Mouse (Mus musculus): Measurements from ENCODE around the gene Ly75. TPM values are rescaled to one million over a fixed set of nuclear protein-coding genes. Genes with fewer than 3 reads are reported as not detected.
A peak's percentile ranks its signal among the peaks of the same experiment; 100 is the strongest.

Gene Ly75
- polyA plus RNA-seq, 1 experiment from 2014 or later, result 0.52 TPM

- no peak overlapping the region for H3K4me3 ChIP-seq
- no peaks in the 10 kb centered on the region for H3K36me3 ChIP-seq
- 83% methylated on average over 4 of the region's 4 CpGs for WGBS
- H3K9me3 ChIP-seq, result 0 out of 2 replicates have a peak, but pooled peaks cover 3% of the 10 kb centered on the region
- no peak overlapping the region for H3K27ac ChIP-seq (replicated peaks)
- no peaks in the 10 kb centered on the region for H3K4me1 ChIP-seq
- no peak overlapping the region for H3K4me2 ChIP-seq (replicated peaks)
- ATAC-seq (replicated peaks), result no peak
- no peaks in the 10 kb centered on the region for H3K27me3 ChIP-seq
- no peak overlapping the region for H3K9ac ChIP-seq (replicated peaks)
These were observed 91.7 kb downstream of the Ly75 start for GRCm38 (mm10) chr2:60291381-60291780.

- Histone ChIP-seq H3K4me3 (no peak overlapping the region), H3K4me1 (peaks cover under 1% of the 10 kb centered on the region; the same call in 1 of the 2 replicates), H3K9ac (replicated peaks) (no peak overlapping the region), H3K4me2 (replicated peaks) (no peak overlapping the region), H3K36me3 (no peaks in the 10 kb centered on the region), H3K9me3 (no peaks in the 10 kb centered on the region), H3K27ac (replicated peaks) (no peak overlapping the region), H3K27me3 (0 out of 2 replicates have a peak, but pooled peaks cover 5% of the 10 kb centered on the region)
- ATAC-seq (replicated peaks), result no peak
- 89% methylated on average over 1 of the region's 1 CpGs for WGBS
These were observed 93.7 kb downstream of the Ly75 start for GRCm38 (mm10) chr2:60289451-60289850.

- 80% methylated on average over 4 of the region's 4 CpGs for WGBS
- no peak overlapping the region for H3K4me3 ChIP-seq
- H3K36me3 ChIP-seq, result no peaks in the 10 kb centered on the region
- 0 out of 2 replicates have a peak, but pooled peaks cover 5% of the 10 kb centered on the region for H3K27me3 ChIP-seq
- peaks cover 9% of the 10 kb centered on the region for H3K4me1 ChIP-seq
- ATAC-seq (replicated peaks), result no peak
- H3K4me2 ChIP-seq (replicated peaks), result no peak overlapping the region
- no peaks in the 10 kb centered on the region for H3K9me3 ChIP-seq
- no peak overlapping the region for H3K9ac ChIP-seq (replicated peaks)
- no peak overlapping the region for H3K27ac ChIP-seq (replicated peaks)
These were observed 94.5 kb downstream of the Ly75 start for GRCm38 (mm10) chr2:60288606-60289005.

- peaks cover 17% of the 10 kb centered on the region for H3K4me1 ChIP-seq
- WGBS, result 85% methylated on average over 8 of the region's 8 CpGs
- no peak for ATAC-seq (replicated peaks)
- H3K9me3 ChIP-seq, result no peaks in the 10 kb centered on the region
- H3K27me3 ChIP-seq, result 0 out of 2 replicates have a peak, but pooled peaks cover 5% of the 10 kb centered on the region
- H3K27ac ChIP-seq (replicated peaks), result no peak overlapping the region
- no peak overlapping the region for H3K9ac ChIP-seq (replicated peaks)
- no peak overlapping the region for H3K4me3 ChIP-seq
- no peak overlapping the region for H3K4me2 ChIP-seq (replicated peaks)
- H3K36me3 ChIP-seq, result no peaks in the 10 kb centered on the region
These were observed 97.9 kb downstream of the Ly75 start for GRCm38 (mm10) chr2:60285107-60285617.

- Histone ChIP-seq H3K9ac (replicated peaks) (peak within 1 kb of the TSS; percentile 53), H3K4me2 (replicated peaks) (peak within 1 kb of the TSS; percentile 98), H3K4me1 (peaks cover 17% of the 10 kb centered on the region), H3K4me3 (peak within 1 kb of the TSS; percentile 51), H3K27ac (replicated peaks) (no peak within 1 kb of the TSS), H3K36me3 (no peaks in the 10 kb centered on the region), H3K9me3 (no peaks in the 10 kb centered on the region), H3K27me3 (0 out of 2 replicates have a peak, but pooled peaks cover 5% of the 10 kb centered on the region)
- no peak for ATAC-seq (replicated peaks)
- 58% methylated on average over 4 of the region's 4 CpGs for WGBS
These were observed 98.7 kb downstream of the Ly75 start, which contains the start of gene Cd302 for GRCm38 (mm10) chr2:60284467-60284821. TSS of gene Cd302 (minus strand) at chr2:60284488.

GRCm38 (mm10) chr2:60283751-60284466 is 99.2 kb downstream of the Ly75 start:
- peak; percentile 96 for ATAC-seq (replicated peaks)
- Histone ChIP-seq H3K4me2 (replicated peaks) (peak overlapping the region; percentile 98), H3K4me3 (peak overlapping the region; percentile 51), H3K36me3 (no peaks in the 10 kb centered on the region), H3K27me3 (0 out of 2 replicates have a peak, but pooled peaks cover 5% of the 10 kb centered on the region), H3K27ac (replicated peaks) (no peak overlapping the region), H3K4me1 (peaks cover 17% of the 10 kb centered on the region), H3K9me3 (no peaks in the 10 kb centered on the region), H3K9ac (replicated peaks) (peak overlapping the region; percentile 53)
- WGBS, result 2% methylated on average over 42 of the region's 42 CpGs

GRCm38 (mm10) chr2:60283208-60283750 is 99.8 kb downstream of the Ly75 start:
- 0 out of 2 replicates have a peak, but pooled peaks have one; percentile 17 for ATAC-seq (replicated peaks)

GRCm38 (mm10) chr2:60282625-60283024 is 100.5 kb downstream of the Ly75 start:
- Histone ChIP-seq H3K4me2 (replicated peaks) (0 out of 2 replicates have a peak overlapping the region, but pooled peaks have one; percentile 98), H3K9ac (replicated peaks) (no peak overlapping the region), H3K36me3 (no peaks in the 10 kb centered on the region), H3K4me3 (no peak overlapping the region), H3K27ac (replicated peaks) (no peak overlapping the region), H3K4me1 (peaks cover 17% of the 10 kb centered on the region), H3K27me3 (0 out of 2 replicates have a peak, but pooled peaks cover 5% of the 10 kb centered on the region), H3K9me3 (no peaks in the 10 kb centered on the region)
- WGBS, result 82% methylated on average over 4 of the region's 4 CpGs
- ATAC-seq (replicated peaks), result no peak

More at GRCm38 (mm10) chr2:60283208-60283750, 99.8 kb downstream of the Ly75 start:
- Histone ChIP-seq H3K27me3 (0 out of 2 replicates have a peak, but pooled peaks cover 5% of the 10 kb centered on the region), H3K36me3 (no peaks in the 10 kb centered on the region), H3K4me1 (peaks cover 17% of the 10 kb centered on the region), H3K4me3 (peak overlapping the region; percentile 51), H3K9ac (replicated peaks) (no peak overlapping the region; the same call in 1 of the 2 replicates), H3K27ac (replicated peaks) (no peak overlapping the region), H3K9me3 (no peaks in the 10 kb centered on the region), H3K4me2 (replicated peaks) (peak overlapping the region; percentile 98)
- 9% methylated on average over 9 of the region's 9 CpGs for WGBS

- H3K36me3 ChIP-seq, result no peaks in the 10 kb centered on the region
- no peak overlapping the region for H3K9ac ChIP-seq (replicated peaks)
- peaks cover 9% of the 10 kb centered on the region for H3K4me1 ChIP-seq
- H3K4me2 ChIP-seq (replicated peaks), result no peak overlapping the region
- no peaks in the 10 kb centered on the region for H3K27me3 ChIP-seq
- no peaks in the 10 kb centered on the region for H3K9me3 ChIP-seq
- ATAC-seq (replicated peaks), result no peak
- 94% methylated on average over 4 of the region's 4 CpGs for WGBS
- H3K27ac ChIP-seq (replicated peaks), result no peak overlapping the region
- H3K4me3 ChIP-seq, result no peak overlapping the region
These were observed 104.5 kb downstream of the Ly75 start for GRCm38 (mm10) chr2:60278627-60279026.

- no peaks in the 10 kb centered on the region for H3K36me3 ChIP-seq
- no peak overlapping the region for H3K27ac ChIP-seq (replicated peaks)
- no peaks in the 10 kb centered on the region for H3K27me3 ChIP-seq
- no peaks in the 10 kb centered on the region for H3K9me3 ChIP-seq
- H3K4me2 ChIP-seq (replicated peaks), result no peak overlapping the region
- no peak overlapping the region for H3K4me3 ChIP-seq
- H3K9ac ChIP-seq (replicated peaks), result no peak overlapping the region
- WGBS, result 95% methylated on average over 14 of the region's 14 CpGs
- ATAC-seq (replicated peaks), result no peak
- H3K4me1 ChIP-seq, result no peaks in the 10 kb centered on the region
These were observed 113.1 kb downstream of the Ly75 start for GRCm38 (mm10) chr2:60269856-60270479.

GRCm38 (mm10) chr2:60267567-60267966 is 115.5 kb downstream of the Ly75 start:
- WGBS, result 66% methylated on average over 1 of the region's 1 CpGs
- no peak overlapping the region for H3K27ac ChIP-seq (replicated peaks)
- no peak for ATAC-seq (replicated peaks)
- no peak overlapping the region for H3K9ac ChIP-seq (replicated peaks)
- no peaks in the 10 kb centered on the region for H3K27me3 ChIP-seq
- H3K4me2 ChIP-seq (replicated peaks), result no peak overlapping the region
- no peak overlapping the region for H3K4me3 ChIP-seq
- no peaks in the 10 kb centered on the region for H3K36me3 ChIP-seq
- no peaks in the 10 kb centered on the region for H3K4me1 ChIP-seq
- no peaks in the 10 kb centered on the region for H3K9me3 ChIP-seq

Data from forebrain, embryonic 15.5 days (tissue).